Mouse (Mus musculus) thymus, postnatal 25 days (tissue): ENCODE results near the gene Acer2.

Experiments
- DNase-seq: peaks from one replicate; pipeline ENCODE4 v3.0.0; 2022

Gene Acer2

GRCm38 (mm10) chr4:86977272-86977671 lies 103.1 kb downstream of the Acer2 start:
- no peak for DNase-seq
